Mouse (Mus musculus) erythroblast, adult 5-6 weeks (primary cell): Measurements from ENCODE around the gene Tgds. TPM values are rescaled to one million over a fixed set of nuclear protein-coding genes. Genes with fewer than 3 reads are reported as not detected.

Experiments
- ATAC-seq: replicated peaks from 2 replicates; pipeline ENCODE4 v1.8.0; 2016; ENCODE audit warnings: moderate number of reproducible peaks, mild to moderate bottlenecking, moderate TSS enrichment, inconsistent platforms; ENCODE audit not compliant: poor library complexity, low FRiP score, severe bottlenecking
- total RNA-seq, 2 experiments: library from RNA; stranded (forward) in 1 of 2; stranded (reverse) in 1 of 2; fragments of 150-400 nt in 1 of 2; fragments of 200-764, 138-1000 nt in 1 of 2; gene quantifications; 2 replicates each; pipeline versions ENCODE4 v1.2.3 to v1.2.4; 2015 to 2017; ENCODE audit warnings: low replicate concordance in 2 of 2

Tgds gene
- total RNA-seq, 2 experiments from 2014 or later: 3.3 to 10.6 TPM

DNA sequence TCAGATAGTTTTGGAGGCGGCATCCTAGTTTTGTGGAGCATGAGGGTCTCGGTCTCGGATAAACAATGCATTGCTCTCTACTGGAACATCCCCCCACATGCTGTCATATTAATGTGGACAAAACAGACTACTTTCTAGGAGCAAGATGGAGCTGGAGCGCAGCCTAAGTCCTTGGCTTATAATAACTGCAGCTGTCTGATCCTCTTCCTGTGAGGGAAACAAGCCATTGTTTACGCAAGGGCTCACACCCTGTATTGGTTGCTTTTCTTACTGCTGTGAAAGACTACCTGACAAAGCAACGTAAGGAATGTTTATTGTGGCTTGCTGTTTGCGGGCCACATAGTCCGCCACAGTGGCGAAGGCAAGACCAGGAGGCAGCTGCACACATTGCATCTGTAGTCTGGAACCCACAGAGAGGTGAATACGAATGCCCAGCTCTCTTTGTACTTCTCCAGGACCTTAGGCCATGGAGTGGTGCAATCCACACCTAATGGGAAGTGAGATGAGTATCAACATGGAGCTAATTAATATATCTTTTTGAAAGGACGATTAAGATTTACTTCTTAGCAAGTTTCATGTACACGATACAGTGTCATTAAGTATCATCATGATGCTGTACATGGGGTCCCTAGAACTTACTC, 63.0 kb downstream of the Tgds start:
- ATAC-seq: no peak

Other genes starting within 250 kb of the Tgds start
- 0.38 TPM in 1 of 2 replicates, not detected in the other for gene Dct, start 80.5 kb downstream of the Tgds start, total RNA-seq (2015; ENCODE audit: low replicate concordance)
- gene Dct, start 80.5 kb downstream of the Tgds start, total RNA-seq (2017; ENCODE audit: low replicate concordance): 0.09 and 0.42 TPM in 2 replicates
- gene Gpr180, start 4.4 kb upstream of the Tgds start, total RNA-seq (2015; ENCODE audit: low replicate concordance): 6.1 TPM in 1 of 2 replicates, not detected in the other
- 1.3 and 2.0 TPM in 2 replicates for gene Gpr180, start 4.4 kb upstream of the Tgds start, total RNA-seq (2017; ENCODE audit: low replicate concordance)
- not detected in 2 replicates for gene Sox21, start 104.3 kb upstream of the Tgds start, total RNA-seq (2015; ENCODE audit: low replicate concordance)
- gene Sox21, start 104.3 kb upstream of the Tgds start, total RNA-seq (2017; ENCODE audit: low replicate concordance): not detected in 2 replicates
- gene Gm9376, start 134.2 kb upstream of the Tgds start, total RNA-seq (2015; ENCODE audit: low replicate concordance): not detected in 2 replicates
- not detected in 2 replicates for gene Gm9376, start 134.2 kb upstream of the Tgds start, total RNA-seq (2017; ENCODE audit: low replicate concordance)